Mouse (Mus musculus) urinary bladder, adult 18-20 months (tissue): ENCODE results near the gene Slc41a3.

Experiments used
- DNase-seq, 2 experiments: peaks; one replicate each; pipeline ENCODE4 v3.0.0; 2022; ENCODE audit warnings: low spot score in 2 of 2, mixed read lengths in 2 of 2

Gene Slc41a3

DNA sequence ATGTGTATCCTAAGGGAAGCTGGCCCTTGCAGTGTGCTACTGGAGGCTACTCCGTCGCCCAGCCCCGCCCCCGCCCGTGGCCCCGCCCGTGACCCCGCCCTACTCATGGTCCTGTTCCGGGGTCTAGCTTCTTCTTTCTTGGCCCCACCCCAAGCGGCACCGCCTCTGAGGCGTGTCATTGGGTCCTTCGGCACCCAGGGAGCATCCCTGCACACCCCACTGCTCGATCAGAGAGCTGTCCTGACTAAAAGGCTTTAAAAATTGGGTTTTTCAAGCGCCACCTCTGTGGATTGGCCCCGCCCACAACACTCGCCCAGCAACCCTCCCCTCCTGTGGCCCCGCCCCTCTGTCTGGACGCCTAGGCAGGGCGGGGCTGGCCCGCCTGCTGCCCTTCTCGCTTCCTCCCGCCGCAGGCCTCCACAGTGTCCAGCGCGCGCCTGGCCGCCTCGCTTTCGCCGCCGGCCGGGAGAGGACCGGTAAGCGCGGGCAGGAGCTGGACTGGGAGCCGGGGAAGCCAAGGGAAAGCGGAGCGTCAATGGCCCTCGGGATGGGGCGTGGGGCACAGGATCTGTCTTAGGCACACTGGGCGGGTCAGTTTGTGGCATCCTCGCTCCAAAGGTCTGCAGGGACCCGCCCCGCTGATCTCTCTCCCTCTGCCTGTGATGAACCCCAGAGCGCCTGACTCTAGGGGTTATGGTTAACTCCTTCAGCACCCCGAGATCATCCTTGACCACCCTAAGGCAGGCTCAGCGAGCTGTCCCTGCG lies at the start of gene Slc41a3:
Gene Slc41a3 (plus strand): TSS at position 193 of the 765 bp plus-strand sequence.
- peak; percentile 85 to 92 for DNase-seq

- DNase-seq = no peak
Observed at GRCm38 (mm10) chr6:90556534-90557058, 47.9 kb upstream of the Slc41a3 start.

- no peak for DNase-seq
Observed at GRCm38 (mm10) chr6:90557077-90557476, 47.4 kb upstream of the Slc41a3 start.

DNA sequence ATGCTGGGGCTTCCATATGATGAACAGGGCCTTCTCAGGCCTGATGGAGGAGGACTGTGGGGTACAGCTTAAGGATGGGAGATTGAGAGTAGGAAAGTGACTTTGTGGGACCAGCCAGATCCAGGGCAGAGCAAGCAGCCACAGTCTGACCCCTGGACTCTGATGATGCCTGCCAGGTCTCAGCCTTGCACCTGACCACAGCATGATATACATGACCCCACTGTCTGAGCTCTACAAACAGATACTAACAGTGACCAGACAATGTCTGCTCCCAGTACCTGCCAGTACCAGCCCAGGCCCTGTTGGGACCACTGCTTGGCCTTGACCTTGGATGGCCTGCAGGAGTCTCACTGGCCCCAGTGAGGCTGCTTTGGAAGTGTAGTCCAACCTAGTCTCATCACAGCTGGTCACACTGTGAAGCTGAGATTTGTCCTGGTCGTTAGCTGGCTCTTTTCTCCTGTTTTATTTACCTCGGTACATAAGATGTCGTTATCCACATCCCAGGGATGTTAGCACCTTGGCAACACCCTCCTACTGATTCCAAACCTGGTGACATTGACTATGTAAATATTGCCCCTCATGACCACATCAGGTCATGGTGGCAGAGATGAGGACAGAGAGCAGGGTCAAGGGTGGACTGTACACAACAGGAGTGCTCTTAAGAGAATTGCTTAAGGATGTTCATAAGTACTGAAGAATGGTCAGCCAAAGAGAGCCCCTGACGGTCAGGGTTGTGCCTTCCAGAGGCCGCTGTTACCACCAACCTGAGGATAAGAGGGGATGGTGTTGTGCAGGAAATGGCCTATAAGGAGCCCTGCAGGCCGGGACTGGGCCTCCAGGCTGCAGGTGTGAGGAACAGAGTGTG lies 46.5 kb upstream of the Slc41a3 start:
- DNase-seq = no peak

- no peak for DNase-seq
Observed at GRCm38 (mm10) chr6:90560390-90561058, 44.0 kb upstream of the Slc41a3 start.

GRCm38 (mm10) chr6:90561234-90561781 lies 43.2 kb upstream of the Slc41a3 start:
- DNase-seq = no peak

GRCm38 (mm10) chr6:90564240-90564639 lies 40.3 kb upstream of the Slc41a3 start:
- no peak for DNase-seq

DNA sequence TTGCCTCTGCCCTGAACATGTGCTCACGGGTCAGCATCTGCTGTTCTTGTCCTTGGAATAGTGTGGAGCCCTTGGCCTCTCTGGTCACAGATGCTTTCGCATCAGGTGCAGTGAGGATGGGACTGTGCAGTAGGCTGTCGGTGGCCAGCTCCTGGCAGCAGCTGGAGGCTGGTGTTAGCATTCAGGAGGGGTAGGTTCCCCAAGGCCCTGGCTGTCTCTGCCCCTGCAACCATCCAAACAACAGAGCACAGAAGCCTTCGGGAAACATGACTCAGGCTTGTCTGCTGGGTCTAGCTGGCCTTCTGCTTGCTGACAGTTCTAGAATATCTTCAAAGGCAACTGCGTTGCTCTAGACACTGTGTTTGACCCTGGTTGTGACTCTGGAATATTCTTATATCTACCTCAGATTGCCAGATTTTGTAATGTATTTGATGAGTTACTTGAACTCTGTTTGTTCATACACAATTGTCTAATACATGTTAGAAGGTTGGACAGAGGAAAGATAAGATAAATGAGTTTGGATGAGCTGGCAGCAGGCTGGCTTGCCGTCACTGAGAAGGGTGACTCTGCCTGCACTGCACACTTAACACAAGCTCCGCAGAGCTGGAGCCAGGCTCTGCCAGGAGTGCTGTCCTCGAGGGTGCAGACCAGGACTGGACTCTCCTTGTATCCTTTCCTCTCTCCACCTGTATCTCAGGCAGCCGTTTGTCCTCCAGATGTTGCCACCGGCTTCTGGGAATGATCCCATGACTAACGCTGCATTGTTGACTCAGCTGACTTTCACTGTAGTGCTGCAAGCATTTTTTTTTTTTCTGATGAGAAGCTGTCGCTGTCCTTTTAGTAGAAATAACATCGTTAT lies 38.9 kb upstream of the Slc41a3 start:
- DNase-seq = no peak

DNA sequence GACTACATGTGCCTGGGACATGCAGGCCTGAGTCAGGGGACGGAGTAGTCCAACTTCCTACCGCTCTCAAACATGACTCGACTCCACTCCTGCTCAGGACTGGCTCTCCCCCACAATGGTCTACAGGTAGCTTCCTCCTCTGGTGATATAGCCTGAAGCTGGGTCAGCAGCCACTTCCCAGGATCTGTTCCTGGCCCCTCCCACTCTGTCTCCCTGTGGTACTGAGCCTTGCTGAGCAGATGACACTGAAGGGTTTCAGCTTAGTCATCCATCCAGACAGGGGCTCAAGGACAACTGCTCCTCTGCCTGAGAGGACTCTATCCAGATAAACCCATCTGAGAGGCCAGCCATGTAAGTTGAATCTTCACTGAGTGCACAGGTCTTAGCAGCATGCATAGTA lies 37.0 kb upstream of the Slc41a3 start:
- DNase-seq = no peak

DNA sequence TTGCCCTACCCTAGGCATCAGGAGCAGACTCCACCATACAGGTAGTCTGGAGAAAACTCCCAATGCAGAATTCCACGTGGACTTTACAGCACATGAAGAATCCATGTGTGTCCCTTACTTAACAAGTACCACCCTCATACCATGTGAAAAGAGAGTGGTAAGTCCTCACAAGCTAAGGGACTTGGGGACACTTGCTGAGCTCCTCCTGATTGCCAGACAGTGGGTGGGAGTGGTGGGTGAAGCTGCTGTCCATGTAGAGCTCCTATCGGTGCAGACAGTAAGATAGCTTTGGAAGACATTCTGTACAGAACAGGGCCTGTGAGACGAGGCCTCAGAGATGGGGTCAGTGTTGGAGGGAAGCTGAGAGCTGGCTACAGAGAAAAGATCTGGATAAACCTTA lies 36.6 kb upstream of the Slc41a3 start:
- DNase-seq = no peak

DNA sequence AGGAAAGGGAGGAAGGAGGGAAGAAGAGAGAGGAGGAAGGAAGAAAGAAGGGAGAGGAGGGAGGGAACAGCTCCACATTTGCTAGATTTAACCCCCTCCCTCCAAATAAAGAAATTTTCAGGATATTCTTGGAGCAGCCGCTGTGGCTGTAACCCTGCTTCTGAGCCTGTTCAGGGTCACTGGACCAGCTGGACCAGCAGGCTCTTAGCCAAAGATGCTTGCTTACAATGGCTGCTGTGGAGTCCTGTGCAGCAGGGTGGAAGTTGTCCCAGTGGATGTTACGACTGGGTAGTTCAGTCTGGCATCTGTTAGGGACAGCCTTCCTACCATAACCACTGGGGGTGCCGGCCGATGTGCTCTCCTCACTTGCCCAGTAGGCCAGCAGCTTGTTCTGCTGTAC lies 35.8 kb upstream of the Slc41a3 start:
- no peak for DNase-seq

DNA sequence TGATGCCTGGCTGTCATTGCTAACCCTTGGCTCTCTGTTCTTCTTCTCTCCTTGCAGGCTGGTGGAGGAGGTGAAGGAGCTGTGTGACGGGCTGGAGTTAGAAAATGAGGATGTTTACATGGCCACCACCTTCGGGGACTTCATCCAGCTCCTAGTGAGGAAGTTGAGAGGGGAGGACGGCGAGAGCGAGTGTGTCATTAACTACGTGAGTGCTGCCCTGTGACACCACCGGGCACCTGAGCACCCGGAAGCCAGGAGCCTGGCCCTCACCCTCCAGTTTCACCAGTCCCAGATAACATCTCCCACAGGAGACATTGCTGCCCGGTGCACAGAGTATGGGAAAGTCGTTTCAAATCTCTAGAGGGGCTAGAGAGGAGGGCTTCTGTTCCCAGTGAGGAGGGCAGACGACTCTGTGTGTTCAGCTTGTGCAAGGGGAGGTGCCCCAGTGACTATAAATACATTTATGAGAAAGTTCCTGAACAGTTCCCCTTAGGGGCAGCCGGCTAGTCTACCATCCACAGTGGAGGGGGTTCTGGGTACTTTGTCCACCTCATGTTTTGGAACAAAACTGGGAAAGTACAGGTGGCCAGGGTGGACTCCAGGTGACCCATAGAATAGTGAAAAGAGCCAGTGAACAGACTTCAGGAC lies 34.7 kb upstream of the Slc41a3 start:
- no peak for DNase-seq

GRCm38 (mm10) chr6:90570392-90570791 lies 34.1 kb upstream of the Slc41a3 start:
- DNase-seq = no peak

GRCm38 (mm10) chr6:90575261-90575715 lies 29.2 kb upstream of the Slc41a3 start:
- DNase-seq = peak; percentile 44 to 65

GRCm38 (mm10) chr6:90578174-90578573 lies 26.4 kb upstream of the Slc41a3 start:
- no peak for DNase-seq

GRCm38 (mm10) chr6:90582331-90582730 lies 22.2 kb upstream of the Slc41a3 start:
- no peak for DNase-seq

GRCm38 (mm10) chr6:90588113-90588512 lies 16.4 kb upstream of the Slc41a3 start:
- DNase-seq = no peak

DNA sequence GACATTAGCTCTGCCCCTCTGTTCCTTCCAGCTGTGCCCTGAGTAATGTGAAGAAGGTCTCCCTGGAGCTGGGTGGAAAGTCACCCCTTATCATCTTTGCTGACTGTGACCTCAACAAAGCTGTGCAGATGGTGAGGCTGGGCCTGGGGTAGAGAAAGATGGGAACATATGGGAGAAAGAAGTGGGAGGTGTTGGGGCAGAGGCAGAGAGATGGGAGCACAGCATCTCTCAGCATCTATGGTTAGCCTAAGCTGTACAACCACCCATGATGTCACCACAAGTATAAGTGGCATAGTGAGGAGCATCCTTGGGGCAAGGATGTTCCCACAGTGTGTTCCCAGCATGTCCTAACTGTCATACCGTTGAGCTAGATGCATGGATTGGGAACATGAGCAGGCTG lies 13.8 kb upstream of the Slc41a3 start:
- no peak for DNase-seq

GRCm38 (mm10) chr6:90594972-90595371 lies 9.6 kb upstream of the Slc41a3 start:
- DNase-seq = no peak

- DNase-seq = no peak
Observed at GRCm38 (mm10) chr6:90597060-90597459, 7.5 kb upstream of the Slc41a3 start.
